Mouse (Mus musculus): ENCODE measurements around the gene Gdf3. TPM values are rescaled to one million over a fixed set of nuclear protein-coding genes. Genes with fewer than 3 reads are reported as not detected.

Gene Gdf3
- polyA plus RNA-seq, 1 experiment from 2014 or later, result not detected

DNA sequence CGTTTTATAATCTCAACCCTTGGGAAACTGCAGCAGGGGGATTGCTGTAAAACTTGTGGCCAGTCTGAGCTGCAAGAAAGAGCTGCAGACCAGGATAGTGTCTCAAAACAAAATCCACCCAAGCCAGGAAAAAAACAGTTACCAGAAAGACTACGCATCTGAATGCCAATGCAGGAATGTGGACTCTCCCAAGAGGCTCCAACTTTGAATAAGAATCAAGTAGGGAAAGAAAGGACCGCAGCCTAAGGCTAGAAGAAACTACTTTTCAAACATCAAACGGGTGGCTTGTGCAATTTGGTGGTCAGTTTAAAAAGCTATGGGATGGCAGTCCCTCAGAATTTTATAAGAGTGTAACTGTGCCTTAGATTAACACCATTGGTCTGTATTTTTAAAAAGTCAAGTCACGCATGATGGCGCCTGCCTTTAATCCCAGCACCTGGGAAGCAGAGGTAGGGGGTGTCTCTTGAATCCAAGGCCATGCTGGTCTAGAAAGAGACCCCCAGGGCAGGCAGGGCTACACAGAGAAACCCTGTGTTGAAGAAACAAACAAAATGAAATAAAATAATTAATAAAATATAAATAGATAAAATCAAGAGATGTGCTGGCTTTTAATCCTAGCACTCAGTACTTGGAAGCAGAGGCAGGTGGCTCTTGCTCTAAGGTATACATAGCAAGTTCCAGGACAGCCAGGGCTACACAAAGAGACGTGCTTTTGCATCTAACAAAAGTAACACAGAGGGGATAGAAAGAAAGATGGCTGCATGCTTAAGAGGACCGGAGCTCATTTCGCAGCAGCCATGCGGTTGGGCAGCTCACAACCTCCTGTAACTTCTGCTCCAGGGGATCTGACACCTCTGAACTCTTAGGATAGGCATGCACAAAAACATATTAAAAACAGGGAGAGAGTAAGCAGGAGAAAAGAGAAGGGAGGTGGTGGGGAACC is 1.2 kb downstream of the Gdf3 start:
- Histone ChIP-seq H3K27ac (replicated peaks) (no peak overlapping the region), H3K27me3 (ENCODE audit: control insufficient read depth, insufficient read depth, low read length) (no peaks in the 10 kb centered on the region), H3K9me3 (ENCODE audit: control insufficient read depth, low read length) (no peaks in the 10 kb centered on the region), H3K4me2 (replicated peaks; ENCODE audit: low read depth) (no peak overlapping the region), H3K36me3 (ENCODE audit: control insufficient read depth, insufficient read depth, low read length) (no peaks in the 10 kb centered on the region), H3K4me3 (ENCODE audit: low read depth, low read length) (no peak overlapping the region), H3K4me1 (replicated peaks; ENCODE audit: control insufficient read depth, insufficient read depth) (no peaks in the 10 kb centered on the region), H3K9ac (ENCODE audit: low read length) (no peak overlapping the region)
- DNase-seq (ENCODE audit: low spot score) (no peak), ATAC-seq (ENCODE audit: low FRiP score, low TSS enrichment) (no peak)
- TF ChIP-seq CTCF (IDR thresholded peaks at IDR 0.05; ENCODE audit: low read depth), result no peak
- 81% methylated on average over 10 of the region's 10 CpGs for WGBS

DNA sequence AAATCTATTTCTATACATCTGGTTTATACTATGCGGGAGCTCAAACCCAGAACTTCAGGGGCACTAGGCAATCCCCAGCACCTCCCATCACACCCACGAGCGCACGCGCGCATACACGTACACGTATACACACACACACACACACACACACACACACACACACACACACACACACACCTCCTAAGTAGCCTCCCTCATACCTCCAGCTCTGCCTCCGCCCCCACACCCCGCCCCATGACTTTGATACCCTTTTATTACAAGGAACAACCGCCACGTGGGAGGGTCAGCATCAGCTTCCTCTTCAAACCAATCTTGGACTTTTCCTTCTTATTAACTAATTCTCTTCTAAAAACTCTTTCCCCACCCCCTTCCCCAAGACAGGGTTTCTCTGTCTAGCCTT is 2.2 kb downstream of the Gdf3 start:
- Histone ChIP-seq H3K4me2 (replicated peaks; ENCODE audit: low read depth) (no peak overlapping the region), H3K27me3 (ENCODE audit: control insufficient read depth, insufficient read depth, low read length) (no peaks in the 10 kb centered on the region), H3K9me3 (ENCODE audit: control insufficient read depth, low read length) (no peaks in the 10 kb centered on the region), H3K27ac (replicated peaks) (no peak overlapping the region), H3K9ac (ENCODE audit: low read length) (no peak overlapping the region), H3K4me3 (ENCODE audit: low read depth, low read length) (no peak overlapping the region), H3K36me3 (ENCODE audit: control insufficient read depth, insufficient read depth, low read length) (no peaks in the 10 kb centered on the region), H3K4me1 (replicated peaks; ENCODE audit: control insufficient read depth, insufficient read depth) (no peaks in the 10 kb centered on the region)
- DNase-seq (ENCODE audit: low spot score) (no peak), ATAC-seq (ENCODE audit: low FRiP score, low TSS enrichment) (no peak)
- TF ChIP-seq EP300 (optimal IDR thresholded peaks at IDR 0.05) (no peak), CTCF (IDR thresholded peaks at IDR 0.05; ENCODE audit: low read depth) (no peak)
- 87% methylated on average over 12 of the region's 12 CpGs for WGBS

DNA sequence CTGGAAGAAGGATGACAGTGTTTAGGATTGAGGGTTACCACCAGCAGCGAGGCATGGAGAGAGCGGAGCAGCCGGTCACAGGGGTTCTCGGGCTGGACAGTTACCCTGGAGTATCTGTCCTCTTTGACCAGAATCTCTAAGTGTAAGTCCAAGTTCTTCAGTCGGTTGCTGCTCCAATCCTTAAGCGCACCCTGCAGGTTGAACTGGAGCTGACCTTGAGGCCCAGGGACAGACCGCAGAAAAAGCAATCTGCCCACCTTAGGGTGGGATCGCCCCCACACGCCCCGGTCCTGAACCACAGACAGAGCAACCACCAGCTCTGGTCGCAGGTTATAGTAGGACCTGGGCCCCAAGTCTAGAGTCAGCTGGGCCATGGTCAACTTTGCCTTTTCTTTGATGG is 3.2 kb downstream of the Gdf3 start:
- 96% methylated on average over 11 of the region's 11 CpGs for WGBS
- no peak for DNase-seq (ENCODE audit: low spot score)
- Histone ChIP-seq H3K4me3 (ENCODE audit: low read depth, low read length) (no peak overlapping the region), H3K36me3 (ENCODE audit: control insufficient read depth, insufficient read depth, low read length) (no peaks in the 10 kb centered on the region), H3K4me1 (replicated peaks; ENCODE audit: control insufficient read depth, insufficient read depth) (no peaks in the 10 kb centered on the region), H3K27ac (replicated peaks) (no peak overlapping the region), H3K9me3 (ENCODE audit: control insufficient read depth, low read length) (no peaks in the 10 kb centered on the region), H3K27me3 (ENCODE audit: control insufficient read depth, insufficient read depth, low read length) (no peaks in the 10 kb centered on the region), H3K9ac (ENCODE audit: low read length) (no peak overlapping the region), H3K4me2 (replicated peaks; ENCODE audit: low read depth) (no peak overlapping the region)
- ATAC-seq (ENCODE audit: low FRiP score, low TSS enrichment), result no peak
- TF ChIP-seq CTCF (IDR thresholded peaks at IDR 0.05; ENCODE audit: low read depth), result no peak
- TF ChIP-seq EP300 (optimal IDR thresholded peaks at IDR 0.05), result no peak

DNA sequence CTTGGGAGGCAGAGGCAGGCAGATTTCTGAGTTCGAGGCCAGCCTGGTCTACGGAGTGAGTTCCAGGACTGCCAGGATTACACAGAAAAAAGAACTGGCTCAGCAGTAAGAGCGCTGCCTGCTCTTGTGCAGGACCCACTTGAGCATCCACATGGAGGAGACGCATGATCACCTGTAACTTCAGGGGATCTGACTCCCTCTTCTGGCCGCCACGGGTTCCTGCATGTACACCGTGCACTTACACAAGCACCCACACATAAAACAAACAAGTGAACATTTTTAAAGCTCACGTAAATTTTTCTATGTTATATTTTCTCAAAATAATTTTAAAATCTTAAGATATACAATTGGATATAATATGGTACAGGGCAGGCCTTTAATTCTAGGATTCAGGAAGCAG is 4.4 kb downstream of the Gdf3 start:
- no peak overlapping the region for H3K4me3 ChIP-seq (ENCODE audit: low read depth, low read length)
- H3K4me2 ChIP-seq (replicated peaks; ENCODE audit: low read depth), result no peak overlapping the region
- no peak overlapping the region for H3K27ac ChIP-seq (replicated peaks)
- DNase-seq (ENCODE audit: low spot score), result no peak
- WGBS, result 81% methylated on average over 8 of the region's 8 CpGs
- H3K9ac ChIP-seq (ENCODE audit: low read length), result no peak overlapping the region
- no peaks in the 10 kb centered on the region for H3K9me3 ChIP-seq (ENCODE audit: control insufficient read depth, low read length)
- no peak for TF ChIP-seq EP300 (optimal IDR thresholded peaks at IDR 0.05)
- peak; percentile 39 for TF ChIP-seq CTCF (IDR thresholded peaks at IDR 0.05; ENCODE audit: low read depth)
- H3K4me1 ChIP-seq (replicated peaks; ENCODE audit: control insufficient read depth, insufficient read depth), result no peaks in the 10 kb centered on the region
- no peak for ATAC-seq (ENCODE audit: low FRiP score, low TSS enrichment)
- no peaks in the 10 kb centered on the region for H3K36me3 ChIP-seq (ENCODE audit: control insufficient read depth, insufficient read depth, low read length)
- no peaks in the 10 kb centered on the region for H3K27me3 ChIP-seq (ENCODE audit: control insufficient read depth, insufficient read depth, low read length)

DNA sequence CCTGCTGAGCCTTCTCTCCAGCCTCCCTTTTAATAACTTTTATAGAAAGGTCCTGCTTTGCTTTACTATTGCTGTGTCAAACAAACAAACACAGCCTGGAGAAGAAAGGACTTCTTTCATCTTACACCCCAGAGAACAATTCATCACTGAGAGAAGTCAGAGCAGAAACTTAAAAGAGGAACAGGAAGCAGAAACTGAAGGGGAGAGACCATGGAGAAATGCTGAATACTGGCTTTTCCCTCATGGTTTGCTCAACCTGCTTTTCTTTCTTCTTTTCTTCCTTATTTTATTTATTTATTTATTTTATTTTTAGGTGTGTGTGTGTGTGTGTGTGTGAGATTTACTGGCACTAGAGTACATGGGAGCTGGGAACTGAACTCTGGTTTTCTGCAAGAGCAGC is 5.6 kb downstream of the Gdf3 start:
- H3K36me3 ChIP-seq (ENCODE audit: control insufficient read depth, insufficient read depth, low read length), result no peaks in the 10 kb centered on the region
- no peak for TF ChIP-seq EP300 (optimal IDR thresholded peaks at IDR 0.05)
- no peak for TF ChIP-seq CTCF (IDR thresholded peaks at IDR 0.05; ENCODE audit: low read depth)
- no peak overlapping the region for H3K4me2 ChIP-seq (replicated peaks; ENCODE audit: low read depth)
- ATAC-seq (ENCODE audit: low FRiP score, low TSS enrichment) (no peak), DNase-seq (ENCODE audit: low spot score) (no peak)
- H3K9ac ChIP-seq (ENCODE audit: low read length), result no peak overlapping the region
- no peak overlapping the region for H3K27ac ChIP-seq (replicated peaks)
- H3K4me1 ChIP-seq (replicated peaks; ENCODE audit: control insufficient read depth, insufficient read depth), result no peaks in the 10 kb centered on the region
- H3K4me3 ChIP-seq (ENCODE audit: low read depth, low read length), result no peak overlapping the region
- no peaks in the 10 kb centered on the region for H3K9me3 ChIP-seq (ENCODE audit: control insufficient read depth, low read length)
- no peaks in the 10 kb centered on the region for H3K27me3 ChIP-seq (ENCODE audit: control insufficient read depth, insufficient read depth, low read length)

DNA sequence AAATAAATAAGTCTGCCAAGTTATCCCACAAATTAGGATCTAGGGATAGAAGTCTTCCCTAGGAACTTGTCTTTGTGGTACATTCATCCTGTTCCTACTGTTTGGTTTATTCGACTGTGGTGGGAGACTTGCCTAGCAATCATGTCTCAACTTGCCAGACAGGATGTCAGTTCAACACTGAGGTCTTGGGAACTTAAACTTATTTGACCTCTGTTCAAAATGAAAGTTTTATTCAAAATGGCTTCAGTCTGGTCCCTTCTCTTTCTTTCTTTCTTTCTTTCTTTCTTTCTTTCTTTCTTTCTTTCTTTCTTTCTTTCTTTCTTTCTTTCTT is 6.9 kb downstream of the Gdf3 start:
- Histone ChIP-seq H3K9me3 (ENCODE audit: control insufficient read depth, low read length) (no peaks in the 10 kb centered on the region), H3K4me1 (replicated peaks; ENCODE audit: control insufficient read depth, insufficient read depth) (no peaks in the 10 kb centered on the region), H3K27me3 (ENCODE audit: control insufficient read depth, insufficient read depth, low read length) (no peaks in the 10 kb centered on the region), H3K4me2 (replicated peaks; ENCODE audit: low read depth) (peak overlapping the region; percentile 58), H3K9ac (ENCODE audit: low read length) (no peak overlapping the region), H3K27ac (replicated peaks) (peak overlapping the region; percentile 88), H3K4me3 (ENCODE audit: low read depth, low read length) (peak overlapping the region; percentile 55), H3K36me3 (ENCODE audit: control insufficient read depth, insufficient read depth, low read length) (no peaks in the 10 kb centered on the region)
- TF ChIP-seq CTCF (IDR thresholded peaks at IDR 0.05; ENCODE audit: low read depth) (no peak), EP300 (optimal IDR thresholded peaks at IDR 0.05) (no peak)
- DNase-seq (ENCODE audit: low spot score) (no peak), ATAC-seq (ENCODE audit: low FRiP score, low TSS enrichment) (no peak)
- WGBS, result 0% methylated on average over 1 of the region's 1 CpGs
